Mouse (Mus musculus) urinary bladder, postnatal 10 days (tissue): ENCODE measurements around the gene Wdr61.

ENCODE experiments used
- DNase-seq: peaks from one replicate; pipeline ENCODE4 v3.0.0; 2022; ENCODE audit warnings: low spot score

The Wdr61 gene

DNA sequence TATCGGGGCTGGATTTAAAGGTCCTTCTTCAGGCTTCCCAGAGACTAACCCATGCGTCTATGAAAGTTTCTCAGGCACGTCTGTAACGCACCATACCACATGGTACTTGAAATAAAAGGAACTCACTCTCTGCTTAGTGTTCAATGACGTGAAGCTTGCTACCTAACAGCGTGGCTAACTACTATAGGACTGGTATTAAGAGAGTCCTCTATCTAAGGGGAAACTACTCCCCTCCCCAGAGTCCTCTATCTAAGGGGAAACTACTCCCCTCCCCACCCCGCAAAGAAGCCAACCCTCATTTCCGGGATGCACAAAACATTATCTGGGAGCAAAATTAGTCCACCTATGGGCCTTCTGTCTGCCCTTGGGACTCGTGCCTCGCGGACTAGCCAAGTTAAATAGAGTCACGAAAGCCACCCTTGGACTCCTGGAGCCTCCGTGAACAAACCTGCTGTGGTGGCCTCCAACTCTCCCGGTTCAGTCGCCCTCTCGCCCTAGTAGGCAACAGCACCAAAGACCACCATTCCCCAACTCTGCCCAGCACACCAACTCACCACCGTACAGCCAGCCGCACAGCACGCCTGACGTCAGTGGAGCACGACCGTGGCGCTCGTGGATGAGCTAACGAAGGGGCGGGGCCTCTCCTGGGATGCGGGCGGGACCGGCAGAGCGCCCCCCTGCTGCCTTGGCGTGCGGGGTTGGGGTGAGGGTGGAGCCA, at the start of gene Wdr61:
TSS of gene Wdr61 (minus strand) at position 599 of the 718 bp plus-strand sequence.
- peak; percentile 94 for DNase-seq

DNA sequence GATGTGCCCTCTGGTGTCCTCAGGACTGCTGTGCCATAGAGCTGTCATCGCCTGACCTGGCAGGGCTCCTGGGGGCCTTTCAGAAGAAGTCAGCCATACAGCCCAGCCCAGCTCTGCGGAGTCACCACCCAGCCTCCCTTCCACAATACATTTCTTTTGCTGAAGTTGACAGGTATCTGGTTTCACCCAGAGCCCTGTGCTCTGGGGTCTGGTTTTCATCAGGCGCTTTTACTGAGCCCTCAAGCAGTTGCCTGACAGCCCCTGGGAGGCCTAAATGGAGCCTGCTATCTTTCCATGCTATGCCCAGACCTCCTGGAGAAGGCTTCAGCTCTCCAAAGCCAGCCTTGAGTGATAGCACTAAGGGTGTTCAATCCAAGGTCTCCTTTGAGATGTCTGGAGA, 49.7 kb upstream of the Wdr61 start:
- DNase-seq: no peak

DNA sequence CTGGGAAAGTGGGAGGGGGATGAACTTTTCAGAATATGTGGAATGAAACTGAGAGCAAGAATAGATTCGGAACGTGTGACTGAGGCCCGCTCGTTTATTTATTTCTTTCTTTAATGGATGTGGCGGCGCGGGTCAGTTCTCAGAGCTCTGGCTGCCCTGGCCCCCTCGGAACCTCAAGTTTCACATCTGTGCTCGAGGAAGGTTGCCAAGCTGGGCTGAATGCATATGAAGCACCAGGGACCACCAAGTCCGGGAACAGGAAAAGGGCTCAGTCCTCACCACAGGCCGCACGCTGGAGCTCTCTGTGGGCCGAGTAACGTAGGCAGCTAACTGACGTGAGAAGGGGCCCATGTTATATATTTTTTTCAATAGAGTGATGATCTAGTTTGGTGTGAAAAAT, 48.2 kb upstream of the Wdr61 start:
- DNase-seq: no peak

DNA sequence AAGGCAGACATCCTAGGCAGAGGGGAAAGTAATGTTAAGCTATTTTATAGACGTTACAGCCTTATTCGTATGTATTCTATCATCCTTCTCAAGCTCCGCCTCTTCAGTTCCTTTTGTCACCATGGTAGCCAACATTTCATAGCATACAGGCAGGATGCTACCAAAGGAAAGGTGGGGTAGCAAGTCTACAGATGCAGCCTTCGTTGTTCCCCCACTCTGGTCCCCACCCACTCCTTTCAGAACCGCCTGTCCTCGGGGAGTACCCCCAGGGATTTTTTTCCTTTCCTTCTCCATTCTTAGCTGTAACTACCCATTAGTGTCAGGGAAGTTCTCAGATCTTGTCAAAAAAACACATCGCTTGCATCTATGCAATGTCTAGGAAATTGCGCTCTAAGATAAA, 45.0 kb upstream of the Wdr61 start:
- no peak for DNase-seq

DNA sequence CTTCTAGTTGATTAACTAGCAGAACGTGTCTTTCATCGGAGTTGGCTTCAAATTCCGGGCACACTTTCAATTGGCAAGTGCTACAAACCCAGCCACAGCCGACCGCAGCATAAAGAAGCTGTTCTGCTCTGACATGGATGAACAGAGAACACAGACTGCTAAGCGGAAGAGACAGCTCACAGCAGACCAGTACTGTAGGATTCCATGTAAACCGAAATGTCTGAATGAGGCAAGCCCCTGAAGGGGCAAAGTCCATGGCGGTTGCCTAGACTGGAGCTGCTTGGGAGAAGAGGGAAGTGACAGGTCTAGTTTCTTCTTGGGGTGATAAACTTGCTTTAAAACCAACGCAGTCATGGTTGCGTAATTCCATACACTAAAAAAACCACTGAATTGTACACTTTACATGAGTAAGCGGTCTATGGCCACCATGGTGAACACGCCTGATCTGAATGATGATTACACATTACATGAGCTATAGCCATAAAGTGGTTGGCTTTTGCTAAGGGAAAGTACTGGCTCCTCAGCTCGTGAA, 42.2 kb upstream of the Wdr61 start:
- no peak for DNase-seq

DNA sequence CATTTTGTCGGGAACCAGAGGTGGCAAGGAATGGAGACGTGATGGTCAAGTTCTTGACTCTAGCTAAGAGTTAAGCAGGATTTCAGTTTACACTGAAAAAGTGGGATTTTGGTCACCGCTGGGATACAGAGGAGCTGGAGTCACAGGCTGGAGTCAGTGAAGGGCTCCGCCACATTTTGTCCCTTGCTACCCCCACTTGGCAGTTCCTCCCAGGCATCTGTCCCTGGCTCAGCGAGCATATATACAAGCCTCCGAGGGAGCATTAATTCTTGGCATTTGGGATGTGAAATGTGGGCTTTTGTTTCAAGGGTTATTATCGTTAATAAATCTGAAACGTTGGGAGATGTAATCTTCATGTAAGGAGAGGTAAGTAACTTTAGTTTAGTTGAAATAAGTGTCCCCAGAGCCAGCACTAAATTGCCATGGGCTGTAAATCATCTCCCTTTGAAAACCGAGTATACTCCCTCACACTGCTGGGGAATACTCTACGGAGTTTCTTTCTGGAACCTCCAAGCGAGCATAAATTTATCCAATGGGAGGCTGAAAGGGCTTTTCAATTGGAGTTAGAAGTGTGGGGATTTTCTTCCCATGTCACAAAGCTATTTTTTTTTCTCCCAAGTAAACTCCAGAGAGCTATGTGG, 35.9 kb upstream of the Wdr61 start:
- no peak for DNase-seq

DNA sequence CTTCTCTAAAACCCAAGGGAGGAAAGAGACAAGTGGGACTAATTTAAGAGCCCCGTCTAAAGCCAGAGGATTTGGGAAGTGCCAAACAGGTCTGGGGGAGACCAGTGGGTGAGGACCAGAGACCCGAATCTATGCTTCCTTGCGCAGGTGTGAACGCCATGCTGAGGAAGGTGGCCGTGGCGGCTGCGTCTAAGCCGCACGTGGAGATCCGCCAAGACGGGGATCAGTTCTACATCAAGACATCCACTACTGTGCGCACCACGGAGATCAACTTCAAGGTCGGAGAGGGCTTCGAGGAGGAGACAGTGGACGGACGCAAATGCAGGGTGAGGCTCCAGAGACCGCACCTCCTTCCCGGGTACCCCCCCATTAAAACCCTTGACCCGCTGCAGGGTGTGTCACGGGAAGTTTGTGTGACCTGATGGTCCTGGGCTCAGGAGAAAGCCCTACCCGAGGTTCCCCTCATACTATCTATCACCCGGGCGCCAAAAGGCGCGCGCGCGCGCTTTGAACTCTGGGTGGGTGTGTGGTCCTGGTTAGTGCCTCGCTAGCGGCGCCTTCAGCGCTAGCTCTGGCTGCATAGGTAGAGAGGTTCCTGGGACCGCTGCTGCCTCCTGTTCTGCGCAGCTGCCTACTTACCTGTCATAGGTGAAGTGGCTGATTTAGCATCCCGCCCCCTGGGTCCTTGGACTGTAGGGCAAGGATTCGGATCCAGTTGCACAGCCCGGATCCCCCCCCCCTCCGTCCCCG, 31.2 kb upstream of the Wdr61 start:
- no peak for DNase-seq

DNA sequence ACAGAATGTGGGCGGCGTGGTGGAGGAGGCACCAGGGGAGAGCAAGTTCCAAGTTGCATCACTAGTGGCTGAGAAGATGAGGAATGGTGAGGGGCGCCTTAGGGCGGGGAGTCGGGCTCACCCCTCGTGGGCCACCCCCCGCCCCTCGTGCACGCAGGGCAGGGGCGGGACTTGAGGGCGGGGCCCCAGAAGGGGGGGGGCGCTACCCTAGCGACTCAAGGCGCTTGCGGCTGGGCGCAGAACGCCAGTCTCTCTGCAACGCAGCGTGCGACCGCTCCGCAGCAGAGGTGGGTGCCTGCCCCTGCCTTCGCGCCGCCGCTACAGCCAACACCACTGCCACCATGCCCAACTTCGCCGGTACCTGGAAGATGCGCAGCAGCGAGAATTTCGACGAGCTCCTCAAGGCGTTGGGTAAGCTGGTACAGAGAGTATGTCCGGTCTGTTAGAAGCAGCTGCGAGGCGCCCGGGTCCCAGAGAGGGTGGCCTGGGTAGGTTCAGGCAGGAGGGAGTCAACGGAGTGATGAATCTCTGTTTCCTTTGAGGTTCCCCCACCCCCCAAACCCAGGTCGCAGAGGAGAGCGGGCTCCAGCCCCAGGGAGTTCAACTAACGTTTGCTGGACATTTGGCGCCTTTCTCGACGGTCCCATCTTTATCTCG, 30.4 kb upstream of the Wdr61 start, which contains the start of gene Crabp1:
TSS of gene Crabp1 (plus strand) at position 188 of the 657 bp plus-strand sequence.
- DNase-seq: no peak

DNA sequence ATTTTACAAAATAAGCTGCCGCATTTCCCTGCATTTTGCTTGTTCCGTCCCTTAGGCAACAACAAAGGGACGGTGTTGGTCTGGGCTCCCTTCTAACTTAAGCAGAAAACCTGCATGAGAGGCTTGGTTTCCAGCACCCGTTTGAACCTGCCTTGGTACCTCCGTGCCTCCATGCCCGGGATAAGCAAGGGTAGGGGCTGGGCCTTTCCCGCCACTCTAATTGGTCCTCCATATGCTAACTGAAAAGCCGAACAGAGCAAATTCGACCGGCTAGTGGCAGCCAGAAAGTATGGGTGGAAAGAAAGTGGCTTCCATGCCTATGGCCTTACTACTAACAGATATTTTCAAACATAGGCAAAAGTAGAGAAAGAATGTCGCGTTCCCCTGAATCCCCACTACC, 29.8 kb upstream of the Wdr61 start:
- no peak for DNase-seq

DNA sequence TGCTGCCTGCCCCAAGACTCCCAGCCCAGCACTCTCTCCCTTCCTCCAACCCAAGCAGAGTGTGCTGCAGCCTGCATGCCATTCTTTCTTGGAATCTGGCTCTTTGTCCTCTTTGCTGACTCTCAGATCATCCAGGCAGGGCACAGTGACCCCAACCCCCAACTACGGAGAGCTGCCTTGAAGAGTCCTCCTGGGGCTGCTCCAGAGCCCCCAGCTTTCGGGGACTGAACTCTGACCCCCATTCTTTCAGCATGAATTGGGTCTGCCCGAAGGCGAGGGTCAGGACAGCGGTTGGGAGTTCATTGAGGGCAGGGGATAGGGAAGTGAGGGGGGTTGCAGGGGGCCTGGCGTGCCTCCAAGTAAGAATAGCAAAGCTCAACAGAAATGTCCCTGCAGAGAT, 25.3 kb upstream of the Wdr61 start:
- no peak for DNase-seq

DNA sequence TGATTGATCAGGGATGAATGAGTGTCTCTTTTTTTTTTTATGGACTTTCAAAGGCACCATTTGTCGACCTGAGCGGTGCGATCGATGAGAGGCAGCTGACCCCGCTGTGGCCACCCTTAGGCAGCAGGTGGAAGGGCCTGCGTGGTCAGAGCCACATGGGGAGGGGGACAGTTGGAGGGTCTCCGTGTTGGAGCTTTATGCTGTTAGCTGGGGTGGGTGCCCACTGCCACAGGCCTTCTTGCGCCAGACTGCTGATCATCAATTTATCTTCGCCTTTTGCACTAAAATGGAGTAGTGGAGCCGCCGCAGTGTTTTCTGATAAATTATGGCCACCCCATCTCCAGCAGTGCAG, 18.6 kb upstream of the Wdr61 start:
- no peak for DNase-seq

DNA sequence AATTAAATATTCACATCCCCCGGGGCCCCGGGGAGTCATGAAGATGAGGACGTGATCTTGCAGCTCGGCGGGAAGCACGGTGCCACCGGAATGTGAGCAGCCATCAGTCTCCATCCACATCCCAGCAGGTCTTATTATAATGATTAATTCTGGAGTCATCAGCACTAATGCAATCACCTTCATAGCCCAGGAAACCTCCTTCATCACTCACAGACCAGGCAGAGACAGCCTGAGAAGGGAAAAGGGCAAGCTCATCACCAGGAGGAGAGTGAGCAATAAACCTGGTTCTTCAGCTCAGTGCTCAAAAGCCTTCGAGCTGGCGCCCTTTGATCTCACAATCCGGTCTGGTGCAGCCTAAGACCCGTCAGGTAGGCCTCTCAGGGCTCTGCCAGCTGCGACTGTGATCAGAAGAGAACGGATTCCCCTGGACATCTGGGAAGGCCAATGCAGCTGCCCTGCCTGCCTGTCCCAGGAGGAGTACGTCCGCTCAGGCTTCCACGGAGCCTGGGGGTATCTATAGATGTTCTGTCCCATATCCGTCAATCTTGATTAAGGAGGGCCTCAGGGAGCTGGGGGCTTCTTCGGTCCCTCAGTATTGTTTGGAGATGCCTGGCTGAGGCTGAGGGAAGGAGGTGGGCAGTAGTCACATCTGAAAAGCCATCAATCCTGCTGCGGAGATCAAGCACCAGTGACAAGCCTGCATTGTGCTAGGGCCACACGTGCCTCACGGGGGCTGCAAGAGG, 18.1 kb upstream of the Wdr61 start:
- DNase-seq: no peak

DNA sequence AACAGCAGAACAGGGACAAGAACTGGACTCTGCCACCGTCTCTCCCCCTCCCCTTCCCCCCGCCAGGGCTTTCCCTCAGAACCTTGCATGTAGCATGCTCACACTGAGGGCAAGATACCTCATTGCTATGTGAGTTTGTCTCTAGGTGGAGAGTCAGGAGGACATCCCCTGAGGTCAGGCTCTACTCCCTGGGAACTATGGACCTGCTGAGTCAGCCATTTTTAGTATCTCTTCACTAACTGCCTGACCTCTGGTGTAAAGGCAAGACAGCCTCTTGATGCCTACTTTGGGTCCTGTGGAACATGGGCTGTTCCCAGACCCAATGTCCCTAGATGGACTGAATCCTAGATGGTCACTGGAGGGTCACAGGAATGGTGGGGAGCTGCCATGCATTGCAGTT, 17.4 kb upstream of the Wdr61 start:
- no peak for DNase-seq

DNA sequence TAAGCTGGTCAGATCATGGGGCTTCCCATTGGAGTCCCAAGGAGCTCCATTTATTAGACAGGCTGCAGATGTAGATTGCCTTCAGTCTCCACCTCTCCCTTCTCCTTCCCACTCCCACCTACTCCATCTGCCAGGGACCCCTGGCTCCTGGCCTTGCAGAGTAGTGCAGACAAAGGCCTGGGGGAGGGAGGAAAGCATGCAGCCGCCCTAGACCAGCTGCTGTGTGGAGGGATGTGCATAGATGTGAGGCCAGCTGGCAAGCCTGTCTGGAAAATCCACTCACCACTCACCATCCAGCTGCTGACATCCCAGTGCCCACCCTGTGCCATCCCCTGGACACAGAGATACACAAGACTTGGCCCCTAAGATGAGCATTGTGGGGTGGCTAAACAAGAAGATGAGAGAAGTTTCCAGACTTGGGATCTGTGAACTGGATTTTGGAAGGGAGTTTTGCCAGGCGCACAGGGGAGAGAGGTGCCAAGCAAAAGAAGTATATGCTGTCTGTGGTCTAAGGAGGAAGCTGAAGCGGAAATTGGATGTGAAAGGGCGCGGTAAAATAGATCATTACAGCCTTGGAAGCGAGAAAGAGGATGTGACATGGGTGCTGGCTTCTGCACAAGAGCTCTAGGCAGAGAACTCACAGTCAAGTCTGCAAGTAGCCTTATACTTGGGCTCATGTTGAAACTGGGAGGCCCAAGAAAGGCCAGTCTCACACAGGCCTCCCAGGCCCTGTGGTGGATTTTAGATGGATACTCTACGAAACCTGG, 16.1 kb upstream of the Wdr61 start:
- DNase-seq: no peak

DNA sequence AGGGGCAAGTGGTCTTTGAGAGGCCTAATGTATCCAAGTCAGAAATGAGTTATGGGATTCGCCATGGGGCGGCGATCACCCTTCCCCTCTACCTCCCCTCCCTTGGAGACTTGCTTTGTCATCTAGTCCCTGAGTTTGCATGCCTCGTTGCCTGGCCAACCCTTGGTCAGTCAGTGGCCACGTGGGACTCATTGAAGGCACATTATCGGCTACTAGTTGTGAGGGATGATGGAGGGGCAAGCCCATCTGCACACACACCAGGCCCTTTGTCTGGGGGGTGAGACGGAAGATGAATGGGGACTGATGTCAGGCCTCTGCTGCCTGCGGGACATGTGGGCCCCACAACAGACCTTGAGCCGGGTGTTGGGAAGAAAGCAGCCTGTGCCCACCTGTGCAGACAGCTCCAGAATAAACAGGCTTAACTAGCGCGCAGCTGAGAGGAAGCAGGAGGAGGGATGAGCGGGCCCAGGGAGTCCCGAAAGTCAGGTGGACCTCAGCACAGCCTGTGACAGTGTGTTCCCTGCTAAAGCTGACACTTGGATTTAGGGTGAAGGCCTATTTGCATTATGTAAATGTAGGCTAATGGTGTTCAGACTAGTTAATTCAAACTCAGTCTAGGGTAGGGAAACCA, 11.5 kb upstream of the Wdr61 start:
- no peak for DNase-seq

DNA sequence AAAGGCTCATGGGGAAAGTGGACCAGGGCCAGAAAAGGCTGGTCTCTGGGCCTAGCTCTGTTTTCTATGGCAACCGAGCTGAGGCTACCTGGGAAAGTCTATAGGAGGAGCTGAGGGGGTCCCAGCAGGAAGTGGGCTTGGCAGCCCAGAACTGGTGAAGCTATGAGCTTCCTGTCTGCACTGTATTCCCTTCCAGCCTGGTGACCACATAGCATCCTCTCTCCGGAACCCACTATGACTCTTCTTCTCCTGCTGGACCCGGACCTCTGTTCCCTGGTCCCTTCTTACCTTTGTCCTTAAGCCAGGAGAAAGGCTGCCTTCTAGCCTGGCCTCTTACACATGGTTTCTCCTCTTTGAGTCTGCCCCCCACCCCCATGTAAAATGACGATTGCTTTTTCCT, 9.6 kb upstream of the Wdr61 start:
- DNase-seq: no peak

DNA sequence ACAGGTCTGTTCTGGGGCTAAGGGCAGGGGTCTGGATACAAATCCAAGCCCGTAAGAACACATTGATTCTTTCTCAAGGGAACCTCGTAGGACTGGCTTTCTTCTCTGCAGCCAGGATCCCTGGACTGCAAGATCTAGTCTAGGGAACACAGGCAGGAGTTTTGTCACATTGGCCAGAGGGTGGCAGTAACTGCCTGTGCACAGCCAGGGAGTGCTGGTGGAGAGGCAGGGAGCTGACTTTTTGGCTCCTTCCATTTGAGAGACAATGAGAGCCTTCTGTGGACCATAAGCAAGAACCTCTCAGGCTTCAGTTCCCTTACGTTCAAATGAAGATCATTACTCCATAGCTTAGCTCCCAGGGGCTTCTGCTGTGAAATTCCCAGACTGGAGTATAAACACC, 4.1 kb upstream of the Wdr61 start:
- no peak for DNase-seq

DNA sequence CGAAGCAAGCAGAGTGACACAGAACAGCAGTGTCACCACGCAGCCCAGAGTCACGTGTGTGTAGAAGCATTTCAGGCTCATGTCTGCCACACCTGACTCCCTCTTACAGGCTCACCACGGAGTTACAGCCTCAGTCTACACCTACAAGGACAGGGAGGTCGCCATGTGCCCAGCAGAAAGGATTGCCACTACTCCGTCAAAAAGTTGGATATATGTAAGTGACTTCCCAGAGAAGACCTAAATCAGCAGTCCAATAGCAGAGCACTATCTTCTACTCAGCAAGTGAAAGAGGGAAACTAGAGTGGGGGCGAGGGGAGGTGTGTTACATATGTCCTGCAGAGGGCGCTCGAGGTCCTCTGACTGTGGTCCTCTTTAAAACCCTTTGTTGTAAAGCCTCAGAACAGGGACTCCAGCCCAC, 2.0 kb upstream of the Wdr61 start:
- DNase-seq: no peak

DNA sequence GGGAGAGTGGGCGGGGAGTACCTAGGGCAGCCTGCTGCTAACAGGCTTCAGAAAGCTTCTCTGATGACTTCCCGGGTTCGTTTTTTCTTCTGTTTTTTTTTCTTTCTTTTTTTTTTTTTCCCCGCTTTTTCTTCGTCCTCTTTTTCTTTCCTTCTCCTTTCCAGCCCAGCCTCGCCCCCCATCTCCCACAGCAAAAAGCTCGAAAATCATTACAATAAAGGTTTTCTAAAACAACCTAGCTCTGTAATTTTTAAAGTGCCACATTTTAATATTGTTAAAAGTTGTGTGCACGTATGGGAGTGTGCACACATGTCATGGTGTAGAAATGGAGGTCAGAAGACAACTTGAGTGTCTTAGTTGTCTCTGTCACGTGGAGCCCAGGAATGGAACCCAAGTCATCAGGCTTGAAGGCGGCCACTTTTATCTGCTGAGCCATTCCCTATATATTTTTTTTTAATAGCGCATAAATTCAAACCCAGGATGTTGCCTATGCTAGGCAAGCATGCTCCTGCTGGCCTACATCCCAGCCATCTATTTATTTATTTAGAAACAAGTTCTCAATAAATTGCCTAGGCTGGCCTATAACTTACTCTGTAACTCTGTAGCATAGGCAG, 427 bp upstream of the Wdr61 start:
- no peak for DNase-seq

DNA sequence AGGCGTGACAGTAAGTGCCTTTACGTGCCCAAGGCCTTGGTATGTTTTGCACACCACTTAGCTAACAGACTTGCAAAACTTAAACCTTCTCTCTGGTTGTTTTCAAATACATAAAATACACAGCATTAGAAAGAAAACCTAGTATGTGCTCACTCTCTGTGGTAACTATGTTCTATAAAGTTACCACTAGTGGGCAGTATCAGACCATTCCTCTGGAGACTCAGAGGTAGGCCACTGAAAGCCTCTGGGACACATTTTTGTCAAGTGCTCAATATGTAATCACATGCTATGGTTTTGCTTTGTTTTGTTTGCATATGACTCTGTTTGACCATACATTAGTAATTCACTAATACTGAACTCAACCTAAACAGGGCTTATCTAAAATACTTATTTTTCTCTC, 2.2 kb downstream of the Wdr61 start:
- DNase-seq: no peak
